Mouse (Mus musculus): Measurements from ENCODE around the gene Opcml.

DNA sequence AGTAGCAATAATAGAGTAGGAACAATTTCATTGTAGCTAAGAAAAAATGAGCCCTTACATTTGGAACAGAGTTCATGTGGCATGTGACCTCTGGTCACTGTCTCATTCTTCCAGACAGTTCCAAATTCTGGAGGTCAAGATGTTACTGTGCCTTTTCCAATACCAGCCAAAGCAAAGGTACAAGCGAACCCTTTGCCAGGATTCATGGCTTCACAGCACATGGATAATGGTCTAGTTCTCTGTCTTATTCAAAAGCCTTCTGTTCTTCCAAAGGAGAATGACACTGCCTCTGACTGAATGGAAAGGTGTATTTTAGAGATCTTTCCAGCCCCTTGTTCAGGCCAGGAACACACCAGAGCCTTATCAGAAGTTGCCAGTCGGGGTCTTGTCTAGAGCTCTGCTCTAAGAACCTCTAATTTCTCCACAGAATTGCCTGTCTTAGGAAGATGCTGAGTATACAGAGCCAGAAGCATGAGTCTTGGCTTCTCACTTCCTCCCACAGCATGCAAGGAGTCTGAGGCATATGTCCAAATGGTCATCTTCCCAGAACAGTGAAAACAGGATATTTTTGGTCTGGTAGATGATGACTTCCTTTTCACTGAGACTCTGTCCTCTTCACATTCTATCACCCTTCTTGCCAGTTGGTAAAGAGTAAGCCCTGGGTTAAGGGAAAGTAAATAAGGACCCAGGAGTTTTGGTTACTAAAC is 827.8 kb downstream of the Opcml start:
- TF ChIP-seq POLR2A (IDR thresholded peaks at IDR 0.05; ENCODE audit: insufficient read length, low read depth) (no peak), MYOD1 (IDR thresholded peaks at IDR 0.05; ENCODE audit: control insufficient read depth in 1 of 3, insufficient read length in 2 of 3, low read depth in 2 of 3) (no peak), MYOG (IDR thresholded peaks at IDR 0.05; ENCODE audit: control insufficient read depth in 1 of 3, insufficient read depth in 1 of 3, insufficient read length in 2 of 3, low read depth in 2 of 3) (no peak), TCF12 (IDR thresholded peaks at IDR 0.05; ENCODE audit: insufficient read depth, poor library complexity, severe bottlenecking) (no peak)
